Mouse (Mus musculus): ENCODE data around the gene Ninj1. TPM values are rescaled to one million over a fixed set of nuclear protein-coding genes. Genes with fewer than 3 reads are reported as not detected.

Gene Ninj1
- polyA plus RNA-seq, 1 experiment: 124 TPM

DNA sequence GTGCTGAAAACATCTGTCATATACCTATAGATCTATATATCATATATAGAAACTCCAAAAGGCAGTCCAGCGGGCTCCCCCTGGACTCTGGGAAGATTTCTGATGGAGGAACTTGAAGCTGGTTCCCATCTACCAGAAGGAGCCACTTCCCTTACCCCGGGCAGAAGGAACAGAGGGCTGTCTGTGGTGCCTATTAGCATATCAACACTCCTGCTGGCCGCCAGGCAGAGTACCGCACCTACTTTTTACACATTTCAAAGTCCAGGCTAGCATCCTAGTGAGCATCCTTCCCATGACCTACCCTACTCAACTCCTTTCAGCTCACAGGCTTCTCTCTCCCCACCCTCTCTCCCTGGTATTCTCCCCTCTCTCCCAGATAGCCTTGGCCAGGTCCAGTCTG lies 38.3 kb downstream of the Ninj1 start:
- Histone ChIP-seq H3K4me3 (no peak overlapping the region), H3K4me2 (ENCODE audit: low read depth) (no peak overlapping the region), H3ac (ENCODE audit: control insufficient read depth, insufficient read length) (no peak overlapping the region), H3K36me3 (ENCODE audit: control insufficient read depth, insufficient read depth) (no peaks in the 10 kb centered on the region), H3K27me3 (ENCODE audit: control insufficient read depth, insufficient read depth, insufficient read length) (no peaks in the 10 kb centered on the region), H3K79me2 (ENCODE audit: control insufficient read depth, insufficient read depth) (no peaks in the 10 kb centered on the region)
- TF ChIP-seq CEBPB (IDR thresholded peaks at IDR 0.05; ENCODE audit: insufficient read depth, poor library complexity, severe bottlenecking) (no peak), TCF12 (IDR thresholded peaks at IDR 0.05; ENCODE audit: insufficient read depth, poor library complexity, severe bottlenecking) (no peak), POLR2AphosphoS2 (IDR thresholded peaks at IDR 0.05; ENCODE audit: insufficient read length, low read depth) (no peak)

DNA sequence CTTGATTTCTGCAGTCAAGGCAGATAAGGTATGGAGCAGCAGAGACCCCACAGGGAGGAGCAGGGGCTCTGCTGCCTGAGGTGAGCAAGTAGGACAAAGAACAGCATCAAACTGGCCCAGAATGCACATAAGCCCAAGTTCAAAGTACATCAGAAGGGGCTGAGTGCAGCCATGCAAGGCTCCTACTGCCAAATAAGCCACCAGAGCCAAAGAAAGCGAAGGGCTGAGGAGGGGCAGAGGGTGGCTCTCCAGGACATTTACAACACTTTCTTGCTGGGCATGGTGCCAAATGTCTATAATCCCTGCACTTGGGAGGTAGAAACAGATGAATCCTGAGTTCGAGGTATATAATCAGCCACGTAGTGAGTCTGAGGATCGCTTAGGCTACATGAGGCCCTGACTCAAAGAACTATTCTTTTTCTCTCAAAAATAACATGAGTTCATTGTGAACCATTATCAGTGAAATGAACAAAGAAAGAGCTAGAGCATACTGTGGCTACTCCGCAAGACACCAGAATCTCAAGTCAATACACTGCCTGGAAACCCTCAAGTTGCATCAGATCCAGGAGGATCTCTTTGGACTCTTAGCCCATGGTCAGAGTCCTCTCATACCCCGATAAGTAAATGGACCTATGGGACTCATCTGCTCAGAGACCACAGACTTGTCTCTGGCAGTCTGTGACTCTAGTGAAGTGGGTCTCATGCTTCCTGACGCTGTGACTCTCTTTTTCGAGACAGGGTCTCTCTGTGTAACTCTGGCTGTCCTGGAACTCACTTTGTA lies 46.7 kb downstream of the Ninj1 start:
- Histone ChIP-seq H3K27me3 (ENCODE audit: control insufficient read depth, insufficient read depth, insufficient read length) (no peaks in the 10 kb centered on the region), H3K79me2 (ENCODE audit: control insufficient read depth, insufficient read depth) (no peaks in the 10 kb centered on the region), H3K4me2 (ENCODE audit: low read depth) (no peak overlapping the region), H3ac (ENCODE audit: control insufficient read depth, insufficient read length) (no peak overlapping the region), H3K36me3 (ENCODE audit: control insufficient read depth, insufficient read depth) (no peaks in the 10 kb centered on the region), H3K4me3 (no peak overlapping the region)
- TF ChIP-seq USF1 (IDR thresholded peaks at IDR 0.05; ENCODE audit: low read depth) (no peak), TCF3 (IDR thresholded peaks at IDR 0.05; ENCODE audit: insufficient read length, low read depth) (no peak), MYOG (IDR thresholded peaks at IDR 0.05; ENCODE audit: control insufficient read depth in 1 of 3, insufficient read depth in 1 of 3, insufficient read length in 2 of 3, low read depth in 2 of 3) (no peak), MYOD1 (IDR thresholded peaks at IDR 0.05; ENCODE audit: control insufficient read depth in 1 of 3, insufficient read length in 2 of 3, low read depth in 2 of 3) (no peak), REST (IDR thresholded peaks at IDR 0.05; ENCODE audit: insufficient read depth, insufficient read length) (no peak), TCF12 (IDR thresholded peaks at IDR 0.05; ENCODE audit: insufficient read depth, poor library complexity, severe bottlenecking) (no peak), E2F4 (IDR thresholded peaks at IDR 0.05; ENCODE audit: insufficient read depth) (no peak), MAX (IDR thresholded peaks at IDR 0.05; ENCODE audit: low read depth) (no peak), POLR2A (IDR thresholded peaks at IDR 0.05; ENCODE audit: insufficient read length, low read depth) (no peak), SRF (IDR thresholded peaks at IDR 0.05; ENCODE audit: control insufficient read depth, insufficient read length, low read depth) (no peak), POLR2AphosphoS2 (IDR thresholded peaks at IDR 0.05; ENCODE audit: insufficient read length, low read depth) (no peak), CEBPB (IDR thresholded peaks at IDR 0.05; ENCODE audit: insufficient read depth, poor library complexity, severe bottlenecking) (no peak)

DNA sequence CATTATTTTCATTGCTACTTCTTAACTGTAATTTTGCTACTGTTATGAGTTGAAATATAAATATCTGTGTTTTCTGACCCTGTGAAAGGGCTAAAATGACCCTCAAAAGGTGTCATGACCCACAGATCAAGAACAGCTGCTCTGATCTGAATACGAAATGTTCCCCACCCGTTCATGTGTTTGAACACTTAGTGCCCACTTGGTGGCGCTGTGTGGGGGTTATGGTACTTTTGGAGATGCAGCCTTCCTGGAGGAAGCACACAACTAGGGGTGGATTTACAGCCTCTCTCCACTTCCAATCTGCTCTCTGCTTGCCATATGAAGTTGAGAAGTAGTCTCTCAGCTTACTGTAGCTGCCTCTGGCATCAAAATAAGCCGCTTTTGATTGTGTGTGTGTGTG lies 47.4 kb downstream of the Ninj1 start:
- H3K4me3 ChIP-seq: no peak overlapping the region
- H3ac ChIP-seq (ENCODE audit: control insufficient read depth, insufficient read length): no peak overlapping the region
- no peaks in the 10 kb centered on the region for H3K36me3 ChIP-seq (ENCODE audit: control insufficient read depth, insufficient read depth)
- no peak for TF ChIP-seq SRF (IDR thresholded peaks at IDR 0.05; ENCODE audit: control insufficient read depth, insufficient read length, low read depth)
- TF ChIP-seq MYOD1 (IDR thresholded peaks at IDR 0.05; ENCODE audit: control insufficient read depth in 1 of 3, insufficient read length in 2 of 3, low read depth in 2 of 3): no peak
- TF ChIP-seq MAX (IDR thresholded peaks at IDR 0.05; ENCODE audit: low read depth): no peak
- no peaks in the 10 kb centered on the region for H3K79me2 ChIP-seq (ENCODE audit: control insufficient read depth, insufficient read depth)
- H3K27me3 ChIP-seq (ENCODE audit: control insufficient read depth, insufficient read depth, insufficient read length): no peaks in the 10 kb centered on the region
- H3K4me2 ChIP-seq (ENCODE audit: low read depth): no peak overlapping the region

DNA sequence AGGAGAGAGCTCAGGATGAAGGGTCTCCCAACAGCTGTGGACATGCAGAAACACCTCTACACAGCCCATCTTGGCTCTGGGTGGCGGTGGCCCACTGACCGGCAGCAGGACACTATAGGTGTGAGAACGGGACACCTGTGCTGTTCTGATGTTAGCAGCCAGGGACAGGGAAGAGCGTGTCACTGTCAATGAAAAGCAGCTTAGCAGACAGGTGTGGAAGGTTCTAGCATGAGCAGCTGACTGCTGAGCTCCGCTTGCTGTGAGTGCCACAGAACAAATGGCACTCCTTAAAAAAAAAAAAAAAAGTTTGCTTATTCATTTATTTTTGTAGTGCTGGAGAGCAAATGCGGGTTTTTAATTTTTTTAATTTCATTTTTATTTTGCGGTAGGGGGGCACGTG lies 50.3 kb downstream of the Ninj1 start:
- peak in 1 of 3 experiments; percentile 81 for TF ChIP-seq MYOG (IDR thresholded peaks at IDR 0.05; ENCODE audit: control insufficient read depth in 1 of 3, insufficient read depth in 1 of 3, insufficient read length in 2 of 3, low read depth in 2 of 3)
- no peak for TF ChIP-seq TCF12 (IDR thresholded peaks at IDR 0.05; ENCODE audit: insufficient read depth, poor library complexity, severe bottlenecking)
- TF ChIP-seq MYOD1 (IDR thresholded peaks at IDR 0.05; ENCODE audit: control insufficient read depth in 1 of 3, insufficient read length in 2 of 3, low read depth in 2 of 3): peak in 2 of 3 experiments; percentile 45 to 61
- Histone ChIP-seq H3ac (ENCODE audit: control insufficient read depth, insufficient read length) (no peak overlapping the region), H3K79me2 (ENCODE audit: control insufficient read depth, insufficient read depth) (no peaks in the 10 kb centered on the region), H3K4me2 (ENCODE audit: low read depth) (no peak overlapping the region), H3K4me3 (no peak overlapping the region), H3K36me3 (ENCODE audit: control insufficient read depth, insufficient read depth) (no peaks in the 10 kb centered on the region), H3K27me3 (ENCODE audit: control insufficient read depth, insufficient read depth, insufficient read length) (no peaks in the 10 kb centered on the region)

DNA sequence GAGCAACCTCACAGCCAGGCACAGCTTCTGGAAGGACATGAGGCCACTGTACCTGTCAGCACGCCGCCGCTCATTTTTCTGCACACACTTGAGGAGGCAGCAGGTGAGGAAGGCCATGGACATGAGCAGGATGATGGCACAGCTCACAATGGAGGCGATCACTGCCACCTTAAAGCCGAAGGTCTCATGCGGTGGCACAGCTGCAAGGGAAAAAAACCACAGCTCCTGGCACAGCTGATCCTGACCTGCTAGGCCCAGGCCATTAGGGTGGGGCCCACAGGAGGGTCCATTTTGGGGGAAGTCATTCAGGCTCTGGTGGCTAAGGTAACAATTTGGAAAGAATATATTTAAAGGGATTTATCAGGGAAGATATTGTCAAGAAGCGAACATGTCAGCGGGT lies 51.5 kb downstream of the Ninj1 start:
- Histone ChIP-seq H3K4me3 (no peak overlapping the region), H3K27me3 (ENCODE audit: control insufficient read depth, insufficient read depth, insufficient read length) (no peaks in the 10 kb centered on the region), H3K36me3 (ENCODE audit: control insufficient read depth, insufficient read depth) (no peaks in the 10 kb centered on the region), H3ac (ENCODE audit: control insufficient read depth, insufficient read length) (no peak overlapping the region), H3K79me2 (ENCODE audit: control insufficient read depth, insufficient read depth) (no peaks in the 10 kb centered on the region), H3K4me2 (ENCODE audit: low read depth) (no peak overlapping the region)
- no peak for TF ChIP-seq CEBPB (IDR thresholded peaks at IDR 0.05; ENCODE audit: insufficient read depth, poor library complexity, severe bottlenecking)
- TF ChIP-seq SRF (IDR thresholded peaks at IDR 0.05; ENCODE audit: control insufficient read depth, insufficient read length, low read depth): no peak
- TF ChIP-seq MYOD1 (IDR thresholded peaks at IDR 0.05; ENCODE audit: control insufficient read depth in 1 of 3, insufficient read length in 2 of 3, low read depth in 2 of 3): peak in 2 of 3 experiments; percentile 41 to 43
- TF ChIP-seq TCF3 (IDR thresholded peaks at IDR 0.05; ENCODE audit: insufficient read length, low read depth): no peak
- TF ChIP-seq USF1 (IDR thresholded peaks at IDR 0.05; ENCODE audit: low read depth): no peak
- peak in 1 of 3 experiments; percentile 59 for TF ChIP-seq MYOG (IDR thresholded peaks at IDR 0.05; ENCODE audit: control insufficient read depth in 1 of 3, insufficient read depth in 1 of 3, insufficient read length in 2 of 3, low read depth in 2 of 3)
